Mouse (Mus musculus) heart, postnatal 0 days (tissue): ENCODE results near the gene Iffo2. TPM values are rescaled to one million over a fixed set of nuclear protein-coding genes. Genes with fewer than 3 reads are reported as not detected.

Source experiments
- ATAC-seq: fragments of 200-750 bp; cut with Nextera tagmentation; 2 replicates; pipeline ENCODE4 v1.8.0; 2017; ENCODE audit warnings: low read depth, moderate number of reproducible peaks, moderate library complexity; ENCODE audit not compliant: insufficient read depth
- DNase-seq: peaks from one replicate; pipeline ENCODE4 v3.0.0-alpha.2; 2016; ENCODE audit warnings: low spot score
- H3K27ac ChIP-seq: fragments of 300-500 bp; sonication (generic); 2 replicates; pipeline ENCODE4 v1.5.1; 2014; ENCODE audit warnings: low read depth, mild to moderate bottlenecking
- H3K27me3 ChIP-seq: fragments of 300-500 bp; sonication (generic); 2 replicates; pipeline ENCODE4 v1.6.1; 2014; ENCODE audit warnings: low read length, mixed read lengths; ENCODE audit not compliant: control insufficient read depth, insufficient read depth
- H3K36me3 ChIP-seq: fragments of 300-500 bp; sonication (generic); replicated peaks from 2 replicates; pipeline ENCODE4 v1.6.1; 2014; ENCODE audit warnings: low read length, mixed read lengths; ENCODE audit not compliant: control insufficient read depth, insufficient read depth
- H3K4me1 ChIP-seq: fragments of 300-500 bp; sonication (generic); 2 replicates; pipeline ENCODE4 v1.6.1; 2014; ENCODE audit warnings: antibody characterized with exemption; ENCODE audit not compliant: control insufficient read depth, insufficient read depth
- H3K4me2 ChIP-seq: fragments of 300-500 bp; sonication (generic); 2 replicates; pipeline ENCODE4 v1.6.1; 2014; ENCODE audit warnings: low read depth, mild to moderate bottlenecking, low read length, moderate library complexity
- H3K4me3 ChIP-seq: fragments of 300-500 bp; sonication (generic); 2 replicates; pipeline ENCODE4 v1.5.1; 2014; ENCODE audit warnings: low read depth, low read length
- H3K9ac ChIP-seq: fragments of 300-500 bp; sonication (generic); replicated peaks from 2 replicates; pipeline ENCODE4 v1.6.1; 2014; ENCODE audit warnings: low read depth, low read length, mixed read lengths
- H3K9me3 ChIP-seq: fragments of 300-500 bp; sonication (generic); replicated peaks from 2 replicates; pipeline ENCODE4 v1.6.1; 2016; ENCODE audit warnings: low read length; ENCODE audit not compliant: control insufficient read depth
- CTCF ChIP-seq: IDR thresholded peaks from 2 replicates; pipeline ENCODE4 v1.5.1; 2016; ENCODE audit warnings: antibody characterized with exemption, control low read depth, low read depth
- EP300 ChIP-seq: IDR thresholded peaks from 2 replicates; pipeline ENCODE4 v1.6.1; 2016; ENCODE audit warnings: antibody characterized with exemption, low read depth
- WGBS: fragments of 180-500 bp; shearing (Covaris S2); extraction: QIAGEN DNeasy Blood & Tissue Kit; methylation state at CpG from one replicate; pipeline ENCODE4 v1.1.7; 2014; 5-methylcytosine and 5-hydroxymethylcytosine counted together
- polyA plus RNA-seq: library from polyadenylated mRNA; unstranded; fragments of >200 nt; fragmentation: Nextera tagmentation; extraction: Ambion mirVana; gene quantifications from 2 replicates; pipeline ENCODE4 v1.2.1, GENCODE M21; 2015
- total RNA-seq: library from RNA; depleted of rRNA; stranded (reverse); fragments of >200 nt; gene quantifications from 2 replicates; pipeline ENCODE4 v1.2.3, GENCODE M21; 2014; ENCODE audit warnings: low replicate concordance

Gene Iffo2
- total and polyA plus RNA-seq, 2 experiments from 2014 or later, result 2.9 to 6.4 TPM

DNA sequence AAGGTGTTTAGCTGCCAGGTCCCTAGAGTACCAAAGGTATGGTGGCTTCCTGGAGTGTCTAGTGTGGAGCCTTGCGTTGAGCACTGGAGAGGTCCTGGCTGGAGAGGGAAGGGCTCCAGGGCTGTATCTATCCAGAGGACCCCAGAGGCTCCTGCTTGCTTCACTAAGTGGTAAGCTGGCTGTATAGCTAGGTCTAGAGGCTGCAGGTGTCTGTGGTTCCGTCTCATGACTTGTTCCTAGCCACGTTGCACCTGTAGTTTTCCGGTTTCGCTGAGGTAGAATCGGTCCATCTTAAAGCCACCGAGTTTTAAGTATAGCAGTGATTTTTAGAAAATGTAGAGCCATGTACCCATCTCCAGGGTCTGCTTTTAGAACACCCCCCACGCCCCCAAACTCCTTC lies 48.0 kb downstream of the Iffo2 start:
- WGBS, result 82% methylated on average over 8 of the region's 8 CpGs
- H3K4me2 ChIP-seq, result peak overlapping the region; percentile 49
- no peaks in the 10 kb centered on the region for H3K27me3 ChIP-seq
- H3K9me3 ChIP-seq, result no peaks in the 10 kb centered on the region
- TF ChIP-seq EP300, result no peak
- TF ChIP-seq CTCF, result no peak
- H3K9ac ChIP-seq, result no peak overlapping the region
- no peak overlapping the region for H3K4me3 ChIP-seq
- H3K4me1 ChIP-seq, result peaks cover 41% of the 10 kb centered on the region
- no peaks in the 10 kb centered on the region for H3K36me3 ChIP-seq
- DNase-seq, result peak; percentile 2
- ATAC-seq, result no peak
- peak overlapping the region; percentile 87; the same call in 1 of the 2 replicates for H3K27ac ChIP-seq

DNA sequence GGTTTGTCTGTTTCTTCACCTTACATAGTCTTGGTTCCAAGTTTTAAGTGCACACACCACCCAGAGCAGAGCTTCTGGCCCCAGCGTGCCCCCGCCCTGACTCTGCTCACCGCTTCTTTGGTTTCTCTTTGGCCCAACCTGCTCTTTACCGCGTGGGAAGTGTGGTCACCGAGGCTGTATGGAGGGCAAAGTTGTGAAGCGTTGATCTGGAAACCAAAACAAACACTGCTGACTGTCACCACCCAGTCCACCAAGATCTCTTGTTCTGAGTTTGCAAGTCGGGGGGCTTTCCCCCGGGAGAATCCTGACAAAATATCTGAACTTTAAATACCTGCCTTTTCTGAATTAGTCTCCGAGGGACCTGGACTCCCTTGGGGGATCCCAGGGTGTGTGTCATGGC lies 48.7 kb downstream of the Iffo2 start:
- Histone ChIP-seq H3K9ac (no peak overlapping the region), H3K36me3 (no peaks in the 10 kb centered on the region), H3K9me3 (no peaks in the 10 kb centered on the region), H3K4me3 (no peak overlapping the region), H3K4me2 (peak overlapping the region; percentile 49), H3K4me1 (peaks cover 42% of the 10 kb centered on the region), H3K27me3 (no peaks in the 10 kb centered on the region), H3K27ac (peak overlapping the region; percentile 87)
- TF ChIP-seq CTCF, result no peak
- no peak for TF ChIP-seq EP300
- WGBS, result 36% methylated on average over 10 of the region's 10 CpGs
- ATAC-seq (no peak), DNase-seq (peak; percentile 16)

DNA sequence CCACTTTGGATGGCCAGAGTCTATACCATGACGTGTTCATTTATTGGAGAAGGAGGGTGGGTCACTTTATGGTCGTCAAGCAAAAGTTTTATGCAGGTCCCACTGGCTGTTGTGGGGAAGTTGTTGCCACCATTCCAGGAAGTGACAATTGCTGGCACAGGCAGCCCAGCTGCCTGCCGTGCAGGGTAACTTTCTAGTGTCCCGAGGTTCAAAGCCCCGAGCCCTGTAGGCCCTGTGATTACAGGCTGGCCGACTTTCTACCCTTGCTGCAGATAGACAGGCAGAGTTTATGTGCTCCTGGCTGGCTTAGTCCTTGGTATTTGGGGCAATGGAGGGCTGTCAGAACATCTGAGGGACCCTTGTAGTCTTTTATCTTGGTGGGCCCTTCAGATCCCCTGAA lies 49.1 kb downstream of the Iffo2 start:
- Histone ChIP-seq H3K36me3 (no peaks in the 10 kb centered on the region), H3K4me2 (peak overlapping the region; percentile 49), H3K9me3 (no peaks in the 10 kb centered on the region), H3K9ac (no peak overlapping the region), H3K4me1 (peaks cover 42% of the 10 kb centered on the region), H3K27me3 (no peaks in the 10 kb centered on the region), H3K27ac (peak overlapping the region; percentile 87), H3K4me3 (no peak overlapping the region)
- WGBS, result 48% methylated on average over 6 of the region's 6 CpGs
- DNase-seq (peak; percentile 5), ATAC-seq (no peak)
- TF ChIP-seq EP300, result no peak
- TF ChIP-seq CTCF, result no peak

DNA sequence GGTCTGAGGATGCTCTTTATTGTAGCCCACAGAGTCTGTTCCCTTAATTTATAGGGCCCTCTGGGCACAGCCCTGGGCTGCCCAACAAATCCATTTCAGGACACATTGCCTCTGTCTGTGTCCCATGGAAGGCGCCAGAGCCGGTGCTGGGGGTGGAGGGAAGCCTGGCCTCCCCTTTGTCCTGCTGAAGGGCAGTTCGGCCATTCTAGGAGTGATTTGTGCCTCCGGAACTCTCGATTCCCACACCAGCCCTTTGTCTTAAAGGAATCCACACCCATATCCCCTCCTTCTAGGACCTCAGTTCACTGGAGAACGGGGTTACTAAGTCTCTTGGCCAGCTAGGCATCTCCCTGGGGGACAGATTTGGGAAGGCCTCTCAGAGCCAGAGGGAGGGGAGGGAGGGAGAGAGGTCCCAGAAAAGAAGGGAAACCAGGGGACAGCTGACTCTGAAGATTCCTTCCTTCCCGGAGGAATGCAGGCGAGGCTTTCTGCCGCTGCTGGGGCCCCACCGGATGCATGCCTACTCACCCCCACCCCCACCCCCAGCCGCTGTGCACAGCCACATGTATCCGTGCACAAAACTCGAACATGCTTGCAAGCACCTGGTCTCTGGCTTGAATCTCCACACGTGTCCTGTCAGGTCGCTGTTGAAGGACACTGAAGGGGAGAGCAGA lies 50.5 kb downstream of the Iffo2 start:
- peak; percentile 75 for DNase-seq
- H3K9ac ChIP-seq, result peak overlapping the region; percentile 28
- no peaks in the 10 kb centered on the region for H3K36me3 ChIP-seq
- 7% methylated on average over 15 of the region's 15 CpGs for WGBS
- peaks cover 42% of the 10 kb centered on the region for H3K4me1 ChIP-seq
- peak overlapping the region; percentile 13 for H3K4me3 ChIP-seq
- peak overlapping the region; percentile 49 for H3K4me2 ChIP-seq
- H3K27ac ChIP-seq, result peak overlapping the region; percentile 87
- peak; percentile 57 for ATAC-seq
- no peaks in the 10 kb centered on the region for H3K27me3 ChIP-seq
- no peak for TF ChIP-seq CTCF
- peak; percentile 43; the same call in 1 of the 2 replicates for TF ChIP-seq EP300
- H3K9me3 ChIP-seq, result no peaks in the 10 kb centered on the region

DNA sequence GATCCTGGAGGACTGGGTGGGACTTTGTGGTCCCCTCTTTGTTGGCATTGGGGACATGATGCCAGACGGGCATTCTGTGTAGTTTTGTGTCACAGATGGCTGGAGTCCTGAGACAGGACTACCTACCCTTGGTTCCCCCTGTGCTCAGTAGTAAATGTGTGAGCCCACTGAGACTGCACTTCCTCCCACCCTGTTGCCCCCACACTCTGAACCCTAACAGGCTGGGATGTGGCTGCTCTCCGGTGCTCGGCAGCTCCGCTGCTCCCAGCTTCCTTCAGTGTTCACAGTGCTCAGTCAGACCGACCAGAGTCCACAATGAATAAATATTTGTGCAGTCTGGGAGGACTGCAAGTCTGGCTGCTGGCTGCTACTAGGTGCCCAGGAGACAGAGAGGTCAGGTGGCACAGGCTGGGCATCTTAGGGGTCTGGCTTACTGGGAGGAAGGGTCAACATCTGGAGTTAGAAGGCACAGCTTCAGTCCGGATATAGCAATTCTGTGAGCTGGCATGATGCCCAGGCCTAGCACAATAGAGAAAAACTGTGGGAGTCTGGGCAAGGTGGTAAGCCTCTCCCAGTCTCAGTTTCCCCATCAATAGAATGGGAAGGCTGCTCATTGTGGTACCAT lies 51.2 kb downstream of the Iffo2 start:
- Histone ChIP-seq H3K36me3 (no peaks in the 10 kb centered on the region), H3K4me2 (peak overlapping the region; percentile 49), H3K27ac (peak overlapping the region; percentile 87), H3K4me1 (peaks cover 48% of the 10 kb centered on the region), H3K9ac (0 out of 2 replicates have a peak overlapping the region, but pooled peaks have one; percentile 28), H3K27me3 (no peaks in the 10 kb centered on the region), H3K9me3 (no peaks in the 10 kb centered on the region), H3K4me3 (peak overlapping the region; percentile 13; the same call in 1 of the 2 replicates)
- no peak for TF ChIP-seq EP300
- TF ChIP-seq CTCF, result no peak
- WGBS, result 38% methylated on average over 6 of the region's 6 CpGs
- ATAC-seq (no peak), DNase-seq (no peak)
